Mouse (Mus musculus) ES-Bruce4 (cell line): ENCODE data around the gene Dyx1c1.

Source experiments
- CTCF ChIP-seq: IDR thresholded peaks from one replicate; pipeline ENCODE4 v1.8.1; 2011; ENCODE audit warnings: low read depth, low read length
- EP300 ChIP-seq: IDR thresholded peaks from 2 replicates; pipeline ENCODE4 v1.6.1; 2011; ENCODE audit warnings: low read depth, low read length; ENCODE audit not compliant: insufficient read depth
- POLR2A ChIP-seq: IDR thresholded peaks from one replicate; pipeline ENCODE4 v1.8.1; 2011; ENCODE audit warnings: low read length; ENCODE audit not compliant: insufficient read depth

GRCm38 (mm10) chr9:72975242-72975641 is 16.7 kb downstream of the Dyx1c1 start:
- TF ChIP-seq CTCF: no peak
- no peak for TF ChIP-seq POLR2A
- TF ChIP-seq EP300: no peak
